Comparison of ENCODE assay signal across 9 mouse cellular contexts in genomic region chr5:122158557-122159515, GRCm38 (mm10). TPM values are rescaled to one million over a fixed set of nuclear protein-coding genes. Genes with fewer than 3 reads are reported as not detected.
DNase-seq lines count a peak whose midpoint lies in the region; ATAC-seq and TF ChIP-seq lines count a peak whose summit lies in the region.
"Had no signal": no experiment of that assay in that cellular context is flagged by ENCODE, and none has a peak within 500 bp of the region (broad histone marks: within the 10 kb centered on the region; RNA-seq: fewer than 3 reads in every experiment).

No protein-coding gene starts in this region.

- H3K4me3 ChIP-seq in embryonic facial prominence, embryonic 14.5 days (ENCODE audit: low read depth, low read length): peak overlapping the region; percentile 82
- H3K4me3 ChIP-seq in intestine, embryonic 16.5 days (ENCODE audit: low read length): peak overlapping the region; percentile 67
- H3K4me3 ChIP-seq in lung, postnatal 0 days (ENCODE audit: low read depth, low read length): peak overlapping the region; percentile 67
- peak overlapping the region; percentile 68 for H3K4me3 ChIP-seq in stomach, embryonic 15.5 days (replicated peaks)

- DNase-seq in adrenal gland, adult (ENCODE audit: inconsistent age in 2 of 2, low spot score in 1 of 2): peak; percentile 51 to 84
- no peak for DNase-seq in adrenal gland, adult 8-10 months
- peak; percentile 28 for DNase-seq in 3134 (ENCODE audit: extremely low read depth, insufficient read length, low spot score)
- no peak for DNase-seq in embryonic facial prominence, embryonic 14.5 days (ENCODE audit: low spot score)
- peak; percentile 37 for DNase-seq in lung, postnatal 0 days (ENCODE audit: low spot score)
- DNase-seq in retina, embryonic 14.5 days (ENCODE audit: low spot score): no peak

- peak overlapping the region; percentile 82 for H3K27ac ChIP-seq in embryonic facial prominence, embryonic 14.5 days (replicated peaks; ENCODE audit: low read depth, low read length)
- peak overlapping the region; percentile 61 for H3K27ac ChIP-seq in intestine, embryonic 16.5 days (ENCODE audit: low read length)
- H3K27ac ChIP-seq in lung, postnatal 0 days (ENCODE audit: low read length): peak overlapping the region; percentile 54
- H3K27ac ChIP-seq in stomach, embryonic 15.5 days: peak overlapping the region; percentile 76

- H3K4me1 ChIP-seq in embryonic facial prominence, embryonic 14.5 days (ENCODE audit: control insufficient read depth, insufficient read depth, low read length): peaks cover 38% of the 10 kb centered on the region
- H3K4me1 ChIP-seq in intestine, embryonic 16.5 days (ENCODE audit: control insufficient read depth, insufficient read depth, low read length): peaks cover 69% of the 10 kb centered on the region
- H3K4me1 ChIP-seq in lung, postnatal 0 days (ENCODE audit: insufficient read depth, low read depth, low read length): peaks cover 4% of the 10 kb centered on the region; the same call in 1 of the 2 replicates
- peaks cover 52% of the 10 kb centered on the region for H3K4me1 ChIP-seq in stomach, embryonic 15.5 days

- peak overlapping the region; percentile 55 for H3K4me2 ChIP-seq in embryonic facial prominence, embryonic 14.5 days (ENCODE audit: low read depth, low read length)
- peak overlapping the region; percentile 71 for H3K4me2 ChIP-seq in intestine, embryonic 16.5 days (ENCODE audit: low read depth, low read length)
- H3K4me2 ChIP-seq in lung, postnatal 0 days (replicated peaks; ENCODE audit: low read depth, low read length): peak overlapping the region; percentile 77
- H3K4me2 ChIP-seq in stomach, embryonic 15.5 days: peak overlapping the region; percentile 77

- TF ChIP-seq CTCF in lung, postnatal 0 days (IDR thresholded peaks at IDR 0.05): no peak

- H3K9me3 ChIP-seq in embryonic facial prominence, embryonic 14.5 days (ENCODE audit: control insufficient read depth, low read length): no peaks in the 10 kb centered on the region
- no peaks in the 10 kb centered on the region for H3K9me3 ChIP-seq in intestine, embryonic 16.5 days (ENCODE audit: control insufficient read depth, low read length)
- H3K9me3 ChIP-seq in lung, postnatal 0 days (ENCODE audit: low read length): no peaks in the 10 kb centered on the region
- H3K9me3 ChIP-seq in stomach, embryonic 15.5 days: no peaks in the 10 kb centered on the region

- ATAC-seq in embryonic facial prominence, embryonic 14.5 days (ENCODE audit: low read depth): no peak; the same call in 1 of the 2 replicates
- ATAC-seq in intestine, embryonic 16.5 days: peak; percentile 17
- peak; percentile 19; the same call in 1 of the 2 replicates for ATAC-seq in lung, postnatal 0 days
- no peak for ATAC-seq in stomach, embryonic 15.5 days (ENCODE audit: insufficient read depth, low FRiP score, low read depth)

- no peak for TF ChIP-seq EP300 in lung, postnatal 0 days (IDR thresholded peaks at IDR 0.05)

- H3K9ac ChIP-seq in embryonic facial prominence, embryonic 14.5 days (ENCODE audit: low read depth, low read length): peak overlapping the region; percentile 88
- peak overlapping the region; percentile 88 for H3K9ac ChIP-seq in intestine, embryonic 16.5 days (ENCODE audit: low read depth, low read length)
- peak overlapping the region; percentile 83 for H3K9ac ChIP-seq in lung, postnatal 0 days (replicated peaks; ENCODE audit: low read depth)
- H3K9ac ChIP-seq in stomach, embryonic 15.5 days: peak overlapping the region; percentile 87

- H3K27me3 ChIP-seq in embryonic facial prominence, embryonic 14.5 days (replicated peaks; ENCODE audit: control insufficient read depth, insufficient read depth, low read length): no peaks in the 10 kb centered on the region
- H3K27me3 ChIP-seq in intestine, embryonic 16.5 days (replicated peaks; ENCODE audit: control insufficient read depth, insufficient read depth, low read length): no peaks in the 10 kb centered on the region
- no peaks in the 10 kb centered on the region for H3K27me3 ChIP-seq in lung, postnatal 0 days (replicated peaks; ENCODE audit: insufficient read depth, low read length)
- H3K27me3 ChIP-seq in stomach, embryonic 15.5 days (replicated peaks): no peaks in the 10 kb centered on the region

- WGBS in embryonic facial prominence, embryonic 14.5 days: 2% methylated on average over 41 of the region's 42 CpGs
- WGBS in intestine, embryonic 16.5 days: 1% methylated on average over 42 of the region's 42 CpGs
- 1% methylated on average over 39 of the region's 42 CpGs for WGBS in lung, postnatal 0 days
- WGBS in stomach, embryonic 15.5 days: 1% methylated on average over 42 of the region's 42 CpGs

- peaks cover 32% of the 10 kb centered on the region for H3K36me3 ChIP-seq in embryonic facial prominence, embryonic 14.5 days (ENCODE audit: control insufficient read depth, insufficient read depth, low read length)
- peaks cover 7% of the 10 kb centered on the region; the same call in 1 of the 2 replicates for H3K36me3 ChIP-seq in intestine, embryonic 16.5 days (ENCODE audit: control insufficient read depth, insufficient read depth, low read length)
- H3K36me3 ChIP-seq in lung, postnatal 0 days (ENCODE audit: insufficient read depth, low read length): 0 out of 2 replicates have a peak, but pooled peaks cover 4% of the 10 kb centered on the region
- 0 out of 2 replicates have a peak, but pooled peaks cover 6% of the 10 kb centered on the region for H3K36me3 ChIP-seq in stomach, embryonic 15.5 days

RNA-seq across cellular contexts. Expression of gene Ppp1cc, which starts 0.8 kb away (rescaled TPM):
- 100 to 1,000 TPM; 122 to 226 (median 188) TPM for total RNA-seq in adrenal gland, adult 8-10 months (2022)
- polyA plus RNA-seq in embryonic facial prominence, embryonic 14.5 days (2014; fragmentation: Nextera tagmentation; extraction: Ambion mirVana): 222 and 231 TPM in 2 replicates
- 213 and 215 TPM in 2 replicates for polyA plus RNA-seq in intestine, embryonic 16.5 days (2015; fragmentation: Nextera tagmentation; extraction: Ambion mirVana)
- 137 and 150 TPM in 2 replicates for polyA plus RNA-seq in lung, postnatal 0 days (2015; fragmentation: Nextera tagmentation; extraction: Ambion mirVana)
- 224 and 229 TPM in 2 replicates for polyA plus RNA-seq in stomach, embryonic 15.5 days (2015; fragmentation: Nextera tagmentation; extraction: Ambion mirVana)

RNA-seq across cellular contexts. Expression of gene Ccdc63, which starts 18.2 kb away (rescaled TPM):
- total RNA-seq in adrenal gland, adult 8-10 months (2022): under 1 TPM in 1 of 4 experiments, not detected in 3; 0.22 TPM
- 0.43 TPM in 1 of 2 replicates, not detected in the other for polyA plus RNA-seq in embryonic facial prominence, embryonic 14.5 days (2014; fragmentation: Nextera tagmentation; extraction: Ambion mirVana)
- polyA plus RNA-seq in intestine, embryonic 16.5 days (2015; fragmentation: Nextera tagmentation; extraction: Ambion mirVana): not detected in 2 replicates
- polyA plus RNA-seq in lung, postnatal 0 days (2015; fragmentation: Nextera tagmentation; extraction: Ambion mirVana): 0.18 TPM in 1 of 2 replicates, not detected in the other
- polyA plus RNA-seq in stomach, embryonic 15.5 days (2015; fragmentation: Nextera tagmentation; extraction: Ambion mirVana): 0.17 TPM in 1 of 2 replicates, not detected in the other
- total RNA-seq: heart, postnatal 14 days had no signal

RNA-seq across cellular contexts. Expression of gene Hvcn1, which starts 47.8 kb away (rescaled TPM):
- total RNA-seq in adrenal gland, adult 8-10 months (2022): 1 to 10 TPM; 1.8 to 8.0 (median 4.2) TPM
- polyA plus RNA-seq in embryonic facial prominence, embryonic 14.5 days (2014; fragmentation: Nextera tagmentation; extraction: Ambion mirVana): 7.9 and 12.3 TPM in 2 replicates
- 5.6 and 5.7 TPM in 2 replicates for polyA plus RNA-seq in intestine, embryonic 16.5 days (2015; fragmentation: Nextera tagmentation; extraction: Ambion mirVana)
- 3.7 and 3.9 TPM in 2 replicates for polyA plus RNA-seq in lung, postnatal 0 days (2015; fragmentation: Nextera tagmentation; extraction: Ambion mirVana)
- polyA plus RNA-seq in stomach, embryonic 15.5 days (2015; fragmentation: Nextera tagmentation; extraction: Ambion mirVana): 6.1 and 6.2 TPM in 2 replicates

RNA-seq across cellular contexts. Expression of gene Myl2, which starts 58.1 kb away (rescaled TPM):
- total RNA-seq in adrenal gland, adult 8-10 months (2022): not detected
- 37.4 and 56.5 TPM in 2 replicates for polyA plus RNA-seq in embryonic facial prominence, embryonic 14.5 days (2014; fragmentation: Nextera tagmentation; extraction: Ambion mirVana)
- polyA plus RNA-seq in intestine, embryonic 16.5 days (2015; fragmentation: Nextera tagmentation; extraction: Ambion mirVana): 0.87 and 1.9 TPM in 2 replicates
- 2.8 and 3.5 TPM in 2 replicates for polyA plus RNA-seq in lung, postnatal 0 days (2015; fragmentation: Nextera tagmentation; extraction: Ambion mirVana)
- polyA plus RNA-seq in stomach, embryonic 15.5 days (2015; fragmentation: Nextera tagmentation; extraction: Ambion mirVana): 4.6 and 12.9 TPM in 2 replicates

Comparison
In these comparisons a context has a peak if more than half of its experiments do, and no peak if none do; other contexts are left out.
1. DNase-seq: peak in adrenal gland, adult (2 of 2), 3134 (single experiment) and lung, postnatal 0 days (single experiment); none in adrenal gland, adult 8-10 months (single experiment), embryonic facial prominence, embryonic 14.5 days (single experiment) and retina, embryonic 14.5 days (single experiment).
2. ATAC-seq: peak in intestine, embryonic 16.5 days (single experiment) and lung, postnatal 0 days (single experiment); none in embryonic facial prominence, embryonic 14.5 days (single experiment) and stomach, embryonic 15.5 days (single experiment).
3. Peak in every context shown above with its lines, with median percentiles within 50 percentile points of each other: H3K27ac ChIP-seq, H3K4me2 ChIP-seq, H3K4me3 ChIP-seq and H3K9ac ChIP-seq.